Mouse (Mus musculus): Measurements from ENCODE around the gene Zfp768. TPM values are rescaled to one million over a fixed set of nuclear protein-coding genes. Genes with fewer than 3 reads are reported as not detected.
"Not testable (repeated sequence)": the region's sequence is repeated elsewhere in the genome, so short reads cannot be mapped to it uniquely, and the experiment has no call there.

The Zfp768 gene
- total and polyA plus RNA-seq, 2 experiments from 2014 or later, result 14.9 to 56.3 TPM

DNA sequence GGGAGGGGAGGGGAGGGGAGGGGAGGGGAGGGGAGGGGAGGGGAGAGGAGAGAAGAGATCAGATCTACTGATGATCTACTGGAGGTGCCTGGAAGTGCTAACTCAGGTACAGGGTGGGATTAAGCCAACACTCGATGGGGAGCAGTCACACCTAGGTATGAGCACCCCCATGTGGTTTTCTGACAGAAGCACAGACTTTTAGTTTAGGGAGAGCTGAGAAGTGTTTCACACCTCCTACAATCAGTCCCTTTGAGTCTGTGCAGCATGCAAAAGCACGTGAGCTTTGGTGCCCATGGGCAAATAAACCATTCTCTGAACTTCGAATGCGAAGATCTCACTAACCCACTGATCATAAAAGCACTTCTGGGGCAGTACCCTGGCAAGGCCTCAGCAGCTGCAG is 3.1 kb downstream of the Zfp768 start:
- Histone ChIP-seq H3K27me3 (ENCODE audit: insufficient read depth, low read length) (no peaks in the 10 kb centered on the region), H3K9ac (replicated peaks; ENCODE audit: low read length, poor library complexity, severe bottlenecking) (no peak overlapping the region), H3K27ac (ENCODE audit: low read depth, low read length) (no peak overlapping the region), H3K4me1 (ENCODE audit: insufficient read depth, low read length) (peaks cover 3% of the 10 kb centered on the region), H3K4me3 (ENCODE audit: low read depth, low read length) (no peak overlapping the region), H3K9me3 (ENCODE audit: low read length) (no peaks in the 10 kb centered on the region), H3K36me3 (ENCODE audit: insufficient read depth, low read length) (peaks cover 7% of the 10 kb centered on the region; the same call in 1 of the 2 replicates), H3K4me2 (ENCODE audit: low read depth, low read length, poor library complexity, severe bottlenecking) (no peak overlapping the region)
- no peak for ATAC-seq (ENCODE audit: low FRiP score)
- DNase-seq (ENCODE audit: low spot score), result peak; percentile 25
- 68% methylated on average over 4 of the region's 4 CpGs for WGBS
- peak; percentile 56 for TF ChIP-seq CTCF (IDR thresholded peaks at IDR 0.05)

DNA sequence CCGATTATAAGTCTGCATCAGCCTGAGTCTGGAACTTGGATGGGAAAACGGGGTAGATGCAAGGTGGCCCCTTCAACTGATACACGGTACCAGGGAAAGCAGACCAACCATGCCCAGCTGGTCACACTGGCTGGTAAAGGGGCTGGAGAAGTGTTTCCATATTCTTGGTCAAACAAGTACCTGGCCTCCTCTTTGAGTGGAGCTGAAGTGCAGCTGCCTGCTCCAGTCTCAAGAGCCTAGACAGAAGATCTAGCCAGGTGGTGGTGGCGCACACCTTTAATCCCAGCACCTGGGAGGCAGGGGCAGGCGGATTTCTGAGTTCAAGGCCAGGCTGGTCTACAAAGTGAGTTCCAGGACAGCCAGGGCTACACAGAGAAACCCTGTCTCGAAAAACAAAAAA is 3.5 kb downstream of the Zfp768 start:
- not testable (repeated sequence) for H3K9me3 ChIP-seq (ENCODE audit: low read length); H3K27me3 ChIP-seq (ENCODE audit: insufficient read depth, low read length); H3K4me2 ChIP-seq (ENCODE audit: low read depth, low read length, poor library complexity, severe bottlenecking); DNase-seq (ENCODE audit: low spot score); H3K9ac ChIP-seq (replicated peaks; ENCODE audit: low read length, poor library complexity, severe bottlenecking); H3K4me3 ChIP-seq (ENCODE audit: low read depth, low read length); H3K4me1 ChIP-seq (ENCODE audit: insufficient read depth, low read length); H3K27ac ChIP-seq (ENCODE audit: low read depth, low read length); H3K36me3 ChIP-seq (ENCODE audit: insufficient read depth, low read length); ATAC-seq (ENCODE audit: low FRiP score)
- WGBS, result 94% methylated on average over 5 of the region's 6 CpGs

- Histone ChIP-seq H3K9me3 (ENCODE audit: low read length) (no peaks in the 10 kb centered on the region), H3K27me3 (ENCODE audit: insufficient read depth, low read length) (no peaks in the 10 kb centered on the region), H3K9ac (replicated peaks; ENCODE audit: low read length, poor library complexity, severe bottlenecking) (no peak overlapping the region), H3K4me3 (ENCODE audit: low read depth, low read length) (no peak overlapping the region), H3K4me2 (ENCODE audit: low read depth, low read length, poor library complexity, severe bottlenecking) (no peak overlapping the region), H3K4me1 (ENCODE audit: insufficient read depth, low read length) (peaks cover 3% of the 10 kb centered on the region), H3K36me3 (ENCODE audit: insufficient read depth, low read length) (peaks cover 7% of the 10 kb centered on the region; the same call in 1 of the 2 replicates), H3K27ac (ENCODE audit: low read depth, low read length) (no peak overlapping the region)
- 94% methylated on average over 8 of the region's 8 CpGs for WGBS
- DNase-seq (ENCODE audit: low spot score) (no peak), ATAC-seq (ENCODE audit: low FRiP score) (no peak)
- TF ChIP-seq CTCF (IDR thresholded peaks at IDR 0.05), result no peak
These were observed 4.0 kb downstream of the Zfp768 start for GRCm38 (mm10) chr7:127341356-127341755.

- Histone ChIP-seq H3K9ac (replicated peaks; ENCODE audit: low read length, poor library complexity, severe bottlenecking) (no peak overlapping the region), H3K4me1 (ENCODE audit: insufficient read depth, low read length) (no peaks in the 10 kb centered on the region), H3K4me2 (ENCODE audit: low read depth, low read length, poor library complexity, severe bottlenecking) (no peak overlapping the region), H3K9me3 (ENCODE audit: low read length) (no peaks in the 10 kb centered on the region), H3K27ac (ENCODE audit: low read depth, low read length) (no peak overlapping the region), H3K27me3 (ENCODE audit: insufficient read depth, low read length) (no peaks in the 10 kb centered on the region), H3K4me3 (ENCODE audit: low read depth, low read length) (no peak overlapping the region), H3K36me3 (ENCODE audit: insufficient read depth, low read length) (no peaks in the 10 kb centered on the region)
- TF ChIP-seq CTCF (IDR thresholded peaks at IDR 0.05), result no peak
- no peak for DNase-seq (ENCODE audit: low spot score)
- no peak for ATAC-seq (ENCODE audit: low FRiP score)
- WGBS, result 80% methylated on average over 4 of the region's 4 CpGs
These were observed 7.8 kb downstream of the Zfp768 start for GRCm38 (mm10) chr7:127337636-127338035.

DNA sequence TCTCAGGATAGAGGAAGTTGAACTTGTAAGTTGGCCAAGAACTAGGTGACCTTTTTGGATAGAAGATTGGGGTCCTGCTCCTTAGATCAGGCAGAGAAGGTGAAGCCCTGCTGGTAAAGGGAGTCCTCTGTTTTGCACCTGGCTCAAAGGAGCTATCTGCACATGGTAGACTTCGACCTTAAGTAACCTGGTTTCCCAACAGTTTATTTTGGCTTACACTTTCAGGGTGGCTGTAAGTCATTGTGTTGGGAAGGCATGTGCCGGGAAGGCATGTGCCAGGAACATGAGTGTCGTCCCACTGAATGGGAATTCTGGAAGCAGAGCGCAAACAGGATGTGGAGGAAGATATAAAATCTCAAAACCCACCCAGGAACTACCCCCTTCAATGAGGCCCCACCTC is 9.8 kb downstream of the Zfp768 start:
- no peak for DNase-seq (ENCODE audit: low spot score)
- no peak for ATAC-seq (ENCODE audit: low FRiP score)
- Histone ChIP-seq H3K4me3 (ENCODE audit: low read depth, low read length) (no peak overlapping the region), H3K27ac (ENCODE audit: low read depth, low read length) (no peak overlapping the region), H3K36me3 (ENCODE audit: insufficient read depth, low read length) (no peaks in the 10 kb centered on the region), H3K4me1 (ENCODE audit: insufficient read depth, low read length) (no peaks in the 10 kb centered on the region), H3K27me3 (ENCODE audit: insufficient read depth, low read length) (no peaks in the 10 kb centered on the region), H3K4me2 (ENCODE audit: low read depth, low read length, poor library complexity, severe bottlenecking) (no peak overlapping the region), H3K9me3 (ENCODE audit: low read length) (no peaks in the 10 kb centered on the region), H3K9ac (replicated peaks; ENCODE audit: low read length, poor library complexity, severe bottlenecking) (no peak overlapping the region)
- no peak for TF ChIP-seq CTCF (IDR thresholded peaks at IDR 0.05)
- 92% methylated on average over 4 of the region's 4 CpGs for WGBS

DNA sequence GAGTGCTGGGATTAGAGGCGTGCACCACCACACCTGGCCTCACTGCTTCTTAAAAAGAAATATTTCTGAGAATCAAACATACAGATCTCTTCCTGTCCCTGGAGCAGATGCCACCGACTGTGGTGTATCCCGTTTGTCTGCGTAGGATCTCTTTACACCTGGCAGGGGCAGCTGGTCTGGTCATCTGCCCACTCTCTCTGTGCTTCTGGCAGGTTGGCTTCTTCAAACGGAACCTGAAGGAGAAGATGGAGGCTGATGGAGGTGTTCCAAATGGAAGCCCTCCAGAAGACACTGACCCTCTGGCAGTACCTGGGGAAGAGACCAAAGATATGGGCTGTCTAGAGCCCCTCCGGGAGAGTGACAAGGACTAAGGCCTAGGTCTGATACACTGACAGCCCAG is 12.1 kb downstream of the Zfp768 start:
- Histone ChIP-seq H3K9ac (replicated peaks; ENCODE audit: low read length, poor library complexity, severe bottlenecking) (no peak overlapping the region), H3K9me3 (ENCODE audit: low read length) (no peaks in the 10 kb centered on the region), H3K4me3 (ENCODE audit: low read depth, low read length) (no peak overlapping the region), H3K27me3 (ENCODE audit: insufficient read depth, low read length) (no peaks in the 10 kb centered on the region), H3K27ac (ENCODE audit: low read depth, low read length) (no peak overlapping the region), H3K4me2 (ENCODE audit: low read depth, low read length, poor library complexity, severe bottlenecking) (no peak overlapping the region), H3K4me1 (ENCODE audit: insufficient read depth, low read length) (no peaks in the 10 kb centered on the region), H3K36me3 (ENCODE audit: insufficient read depth, low read length) (no peaks in the 10 kb centered on the region)
- 84% methylated on average over 6 of the region's 6 CpGs for WGBS
- ATAC-seq (ENCODE audit: low FRiP score), result no peak
- TF ChIP-seq CTCF (IDR thresholded peaks at IDR 0.05), result no peak
- no peak for DNase-seq (ENCODE audit: low spot score)

Measured in midbrain, postnatal 0 days (tissue).